Mouse (Mus musculus) MN1 (cell line): ENCODE measurements at regions not wholly inside any gene's neighbourhood (a gene's known extent, or its start where the extent isn't known, plus 50 kb on each side); places are given as distances from the start of the nearest gene placed in this dataset.
"Not testable (repeated sequence)": the region's sequence is repeated elsewhere in the genome, so short reads cannot be mapped to it uniquely, and the experiment has no call there.

Source experiments
- DNase-seq: peaks from one replicate; pipeline ENCODE4 v3.0.0-alpha.2; 2016; ENCODE audit warnings: low spot score

DNA sequence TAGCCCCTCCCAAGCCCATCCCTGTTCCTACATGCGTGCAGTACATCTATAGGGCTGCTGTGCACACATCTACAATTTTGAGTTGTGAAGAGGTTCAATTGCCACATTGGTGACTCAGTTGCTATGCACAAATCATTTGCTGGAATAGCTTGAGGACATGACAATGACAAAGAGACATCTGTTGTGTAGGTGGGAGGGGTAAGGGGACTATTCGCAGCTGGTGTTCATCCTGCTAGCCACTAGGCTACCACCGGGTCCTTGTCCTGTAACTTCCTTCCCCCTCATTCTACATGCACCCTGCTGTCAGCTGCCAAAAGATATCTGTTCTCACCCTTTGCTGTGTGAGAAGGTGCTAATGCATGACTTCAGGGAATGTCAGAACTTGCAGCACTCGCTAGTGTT lies 1117.7 kb upstream of the Arrdc3 start:
- no peak for DNase-seq

DNA sequence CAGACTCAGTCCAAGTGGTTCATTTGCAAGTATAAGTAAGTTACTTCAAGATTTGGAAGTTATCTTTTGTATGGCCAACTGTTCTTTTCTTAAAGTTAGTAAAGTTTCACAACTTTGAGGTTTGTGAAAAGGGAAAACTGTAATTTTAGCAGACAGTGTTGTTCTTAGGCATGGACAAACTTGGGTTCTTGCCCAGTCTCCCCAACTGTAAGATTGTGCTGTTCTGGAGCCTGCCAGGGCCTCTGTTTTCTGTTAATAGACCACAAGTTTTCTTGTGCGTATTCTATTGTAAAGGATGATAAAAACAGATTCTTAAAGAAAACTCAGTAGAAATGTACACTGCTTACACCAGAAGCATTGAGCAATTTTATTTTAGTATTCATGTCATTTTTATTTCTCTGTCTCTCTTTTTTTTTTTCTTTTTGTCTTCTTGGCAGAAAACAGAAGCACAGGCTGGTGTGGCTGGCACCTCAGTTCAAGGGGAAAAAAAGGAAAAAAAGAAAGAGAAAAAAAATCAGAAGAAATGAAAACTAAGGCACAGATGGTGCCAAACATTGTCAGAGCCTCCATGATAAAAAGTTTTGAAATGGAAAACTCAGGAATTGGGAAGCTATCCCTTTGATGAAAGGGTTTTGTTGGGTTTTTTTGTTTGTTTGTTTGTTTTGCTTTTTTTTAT lies 1098.1 kb upstream of the Arrdc3 start:
- no peak for DNase-seq

DNA sequence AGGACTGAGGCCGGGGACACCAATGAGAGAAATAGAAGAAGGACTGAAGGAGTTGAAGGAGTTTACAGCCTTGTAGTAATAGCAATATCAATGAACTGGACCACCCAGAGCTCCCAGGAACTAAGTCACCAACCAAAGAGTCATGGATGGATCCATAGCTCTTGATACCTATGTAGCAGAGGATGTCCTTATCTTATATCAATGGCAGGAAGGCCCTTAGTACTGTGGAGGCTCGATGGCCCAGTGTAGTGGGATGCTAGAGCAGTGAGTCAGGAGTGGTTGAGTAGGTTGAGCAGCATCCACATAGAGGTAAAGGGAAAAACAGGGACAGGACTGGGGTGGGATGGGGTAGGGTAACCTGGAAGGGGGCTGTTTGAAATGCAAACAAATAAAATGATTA lies 1081.6 kb upstream of the Arrdc3 start:
- no peak for DNase-seq

DNA sequence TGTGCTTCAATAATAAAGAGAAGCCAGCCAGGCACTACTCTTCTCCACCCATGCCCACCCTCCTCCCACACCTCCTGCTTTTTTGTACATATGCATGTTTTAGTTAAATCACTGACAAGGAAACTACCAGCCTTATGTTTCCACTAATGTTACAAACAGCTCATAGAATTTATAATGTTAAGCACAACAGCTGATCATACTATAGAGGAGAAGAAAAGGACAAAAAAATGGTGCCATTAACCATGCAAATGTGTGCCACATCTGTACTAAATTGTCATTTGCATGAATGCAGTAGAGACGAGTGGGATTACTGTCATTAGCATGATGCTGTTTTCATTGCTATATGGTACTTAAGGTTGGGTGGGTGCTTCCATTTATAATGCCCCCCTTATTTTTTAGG lies 1047.6 kb upstream of the Arrdc3 start:
- no peak for DNase-seq

DNA sequence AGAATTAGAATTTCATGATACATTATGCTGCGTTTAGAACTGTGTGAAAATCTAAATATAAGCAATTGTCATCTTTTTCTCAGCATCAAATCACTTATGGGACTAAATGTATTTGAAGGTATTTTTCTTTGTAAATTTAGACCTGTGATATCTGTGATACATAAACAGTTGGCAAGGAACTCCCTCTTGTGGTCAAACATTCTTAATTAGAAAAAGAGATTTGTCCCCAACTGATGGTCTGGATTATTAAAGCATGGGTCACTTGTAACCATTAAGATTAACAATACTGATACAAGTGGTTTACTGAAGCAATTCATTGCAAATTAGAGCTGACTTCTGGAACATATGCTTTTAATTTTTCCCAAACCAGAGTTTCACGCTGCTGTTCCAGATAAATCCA lies 1038.4 kb upstream of the Arrdc3 start:
- peak; percentile 5 for DNase-seq

DNA sequence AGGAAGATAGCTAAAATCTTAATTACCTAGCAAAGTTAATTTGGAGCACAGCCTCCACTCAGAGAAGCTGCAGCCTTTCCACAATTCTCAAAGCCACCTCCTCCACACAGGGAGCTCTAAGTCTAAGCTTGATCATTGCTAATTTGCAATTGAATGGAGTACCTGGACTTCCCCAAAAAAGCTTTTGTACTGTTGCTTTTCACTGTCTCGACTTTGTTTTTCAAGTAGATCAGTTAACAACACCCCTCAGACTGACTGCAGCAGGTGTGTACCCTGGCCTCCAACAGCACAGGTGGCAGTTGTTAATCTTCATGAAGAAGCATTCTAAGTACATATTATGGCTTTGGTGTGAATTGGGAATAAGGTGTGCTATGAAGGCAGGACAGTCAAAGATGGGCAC lies 1015.7 kb upstream of the Arrdc3 start:
- DNase-seq, result not testable (repeated sequence)

DNA sequence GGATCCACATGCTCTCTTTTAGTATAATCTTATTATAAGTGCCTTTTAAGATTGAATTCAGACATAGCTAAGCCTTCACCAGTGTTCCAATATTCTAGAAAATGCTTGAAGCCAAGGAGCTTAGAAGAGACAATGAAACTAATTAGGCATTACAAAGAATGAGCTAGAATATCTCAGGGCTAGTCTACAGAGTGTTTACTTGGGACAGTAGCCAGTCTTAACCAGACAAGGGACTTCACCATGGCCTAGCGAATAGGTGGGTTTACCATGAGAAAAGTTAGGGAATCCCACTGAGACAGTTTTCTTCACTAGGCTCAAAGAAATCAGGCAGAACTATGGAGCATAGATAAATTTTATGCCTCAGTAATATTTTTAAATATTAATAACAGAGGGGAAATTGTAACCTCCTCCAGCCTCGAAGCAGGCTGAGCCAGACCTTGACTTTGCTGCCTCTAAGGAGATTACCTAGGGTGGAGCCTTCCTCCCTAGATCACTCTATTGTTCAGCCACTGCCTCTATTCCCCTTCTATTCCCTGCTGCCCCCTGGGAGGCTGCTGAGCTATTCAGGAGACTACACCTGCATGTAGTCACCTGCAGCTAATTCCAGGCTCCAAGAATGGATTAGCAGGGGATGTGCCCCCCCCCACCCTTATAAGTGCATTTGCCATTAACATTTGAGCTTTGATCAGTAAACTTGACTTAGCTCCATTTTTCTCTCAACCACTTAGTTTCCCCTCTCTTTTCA lies 1014.5 kb upstream of the Arrdc3 start:
- DNase-seq, result no peak

DNA sequence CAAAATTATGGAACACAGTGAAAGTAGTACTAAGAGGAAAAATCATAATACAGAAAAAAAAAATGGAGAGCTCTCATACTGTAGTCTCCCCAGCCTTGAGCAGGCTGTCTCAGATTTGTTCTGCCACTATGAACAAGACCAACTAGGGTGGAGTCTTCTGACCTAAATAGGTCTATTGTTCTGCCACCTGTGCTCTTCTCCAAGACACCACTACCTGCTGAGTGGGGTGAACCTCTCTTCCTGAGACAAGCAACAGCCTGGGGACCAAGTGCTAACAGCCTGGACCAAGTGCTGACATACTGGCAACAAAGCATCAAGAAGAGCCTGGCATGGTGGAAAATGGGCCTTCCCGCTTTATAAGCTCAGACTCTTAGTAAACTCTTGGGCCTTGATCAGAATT lies 1003.0 kb upstream of the Arrdc3 start:
- DNase-seq, result no peak

DNA sequence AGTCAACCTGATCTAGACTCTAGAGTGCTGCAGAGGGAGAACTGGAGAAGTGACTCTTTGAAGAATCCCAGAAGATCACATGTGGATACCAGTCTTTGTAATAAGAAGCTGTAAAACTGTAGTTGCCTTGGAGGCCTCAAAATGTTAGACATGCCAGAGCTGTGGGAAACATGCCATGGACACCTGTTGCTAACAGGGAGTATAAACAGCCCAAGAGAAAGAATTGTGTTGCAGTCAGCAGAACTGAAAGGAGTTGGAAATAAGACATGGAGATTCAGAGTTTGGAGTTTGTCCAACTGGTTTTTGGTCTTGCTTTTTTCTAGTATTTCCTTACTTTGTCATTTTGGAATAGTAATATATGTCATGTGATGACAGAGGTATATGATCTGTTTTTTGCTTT lies 997.2 kb upstream of the Arrdc3 start:
- DNase-seq, result no peak

DNA sequence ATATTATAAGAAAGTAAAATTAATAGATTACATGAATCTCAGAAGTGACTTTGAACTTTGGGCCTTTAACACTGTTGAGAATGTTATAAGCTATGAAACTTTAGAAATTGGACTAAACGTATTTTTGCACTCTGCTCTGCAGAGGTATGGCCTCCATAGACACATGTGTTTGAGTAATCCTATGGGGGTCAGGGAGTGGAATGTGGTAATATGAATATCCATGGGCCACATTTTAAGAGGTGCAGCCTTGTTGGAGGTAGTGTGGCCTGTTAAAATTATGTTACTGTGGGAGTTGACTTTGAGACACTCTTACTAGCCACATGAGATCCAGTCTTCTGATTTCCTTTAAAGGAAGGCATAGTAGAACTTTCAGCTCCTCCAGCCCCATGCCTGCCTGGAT lies 996.8 kb upstream of the Arrdc3 start:
- no peak for DNase-seq
